Mouse (Mus musculus) MEL (cell line): ENCODE data around the gene Ddn. TPM values are rescaled to one million over a fixed set of nuclear protein-coding genes. Genes with fewer than 3 reads are reported as not detected.

Source experiments
- DNase-seq: peaks from one replicate; pipeline ENCODE4 v3.0.0; 2011; ENCODE audit warnings: low read depth, low spot score
- H3K27ac ChIP-seq: 2 replicates; pipeline ENCODE4 v1.5.1; 2012; ENCODE audit warnings: low read depth, mild to moderate bottlenecking, control low read depth, low read length, moderate library complexity; ENCODE audit not compliant: control insufficient read depth
- H3K27me3 ChIP-seq, 2 experiments: fragments of 150-350 bp in 1 of 2; sonication (generic) in 1 of 2; 2 replicates each; pipeline ENCODE4 v1.6.1; 2012; ENCODE audit warnings: low read length in 2 of 2, mild to moderate bottlenecking in 2 of 2, improper control_type of control experiment in 1 of 2, moderate library complexity in 1 of 2; ENCODE audit not compliant: insufficient read depth in 2 of 2, control insufficient read depth in 1 of 2
- H3K36me3 ChIP-seq, 2 experiments: 2 replicates each; pipeline ENCODE4 v1.6.1; 2012 to 2014; ENCODE audit warnings: low read length in 2 of 2, improper control_type of control experiment in 1 of 2, inconsistent platforms in 1 of 2, mild to moderate bottlenecking in 1 of 2; ENCODE audit not compliant: insufficient read depth in 2 of 2, control insufficient read depth in 1 of 2
- H3K4me1 ChIP-seq, 2 experiments: fragments of 150-350 bp in 1 of 2; sonication (generic) in 1 of 2; 2 replicates each; pipeline ENCODE4 v1.6.1; 2012; ENCODE audit warnings: low read length in 2 of 2, improper control_type of control experiment in 1 of 2, mild to moderate bottlenecking in 1 of 2; ENCODE audit not compliant: insufficient read depth in 2 of 2, control insufficient read depth in 1 of 2
- H3K4me3 ChIP-seq, 2 experiments: fragments of 150-350 bp in 1 of 2; sonication (generic) in 1 of 2; 2 replicates each; pipeline ENCODE4 v1.5.1; 2012; ENCODE audit warnings: low read depth in 2 of 2, low read length in 2 of 2, mild to moderate bottlenecking in 2 of 2, moderate library complexity in 2 of 2, control low read depth in 1 of 2, improper control_type of control experiment in 1 of 2; ENCODE audit not compliant: control insufficient read depth in 1 of 2, insufficient read depth in 1 of 2
- H3K79me2 ChIP-seq: 2 replicates; pipeline ENCODE4 v1.6.1; 2012; ENCODE audit warnings: mild to moderate bottlenecking, low read length, moderate library complexity; ENCODE audit not compliant: control insufficient read depth, poor library complexity, insufficient read depth
- H3K9ac ChIP-seq: 2 replicates; pipeline ENCODE4 v1.6.1; 2012; ENCODE audit warnings: low read depth, mild to moderate bottlenecking, control low read depth, low read length, moderate library complexity; ENCODE audit not compliant: control insufficient read depth, poor library complexity, severe bottlenecking
- H3K9me3 ChIP-seq: fragments of 150-350 bp; sonication (generic); replicated peaks from 2 replicates; pipeline ENCODE4 v1.6.1; 2012; ENCODE audit warnings: mild to moderate bottlenecking, low read length, improper control_type of control experiment, moderate library complexity; ENCODE audit not compliant: insufficient read depth
- BHLHE40 ChIP-seq: IDR thresholded peaks from 2 replicates; pipeline ENCODE4 v1.6.1; 2012; ENCODE audit warnings: low read depth, mild to moderate bottlenecking, inconsistent platforms, low read length, improper control_type of control experiment, borderline replicate concordance
- CHD1 ChIP-seq: IDR thresholded peaks from 2 replicates; pipeline ENCODE4 v1.6.1; 2012; ENCODE audit warnings: low read depth, mild to moderate bottlenecking, inconsistent platforms, low read length, improper control_type of control experiment
- CHD2 ChIP-seq: IDR thresholded peaks from 2 replicates; pipeline ENCODE4 v1.6.1; 2011; ENCODE audit warnings: low read length, improper control_type of control experiment
- CTCF ChIP-seq, 3 experiments: IDR thresholded peaks in 2 of 3; conservative IDR thresholded peaks in 1 of 3; 2 replicates each; pipeline ENCODE4 v1.5.1; 2011 to 2012; ENCODE audit warnings: low read length in 3 of 3, low read depth in 2 of 3, mild to moderate bottlenecking in 2 of 3, improper control_type of control experiment in 1 of 3, inconsistent platforms in 1 of 3, mixed read lengths in 1 of 3, moderate library complexity in 1 of 3; ENCODE audit not compliant: control insufficient read depth in 1 of 3, insufficient read depth in 1 of 3, poor library complexity in 1 of 3, severe bottlenecking in 1 of 3
- E2F4 ChIP-seq: IDR thresholded peaks from 2 replicates; pipeline ENCODE4 v1.6.1; 2011; ENCODE audit warnings: low read depth, low read length, improper control_type of control experiment, borderline replicate concordance
- ELF1 ChIP-seq: IDR thresholded peaks from 2 replicates; pipeline ENCODE4 v1.6.1; 2014; ENCODE audit warnings: low read depth, mild to moderate bottlenecking, inconsistent platforms, low read length, improper control_type of control experiment, moderate library complexity
- EP300 ChIP-seq, 2 experiments: IDR thresholded peaks; 2 replicates each; pipeline ENCODE4 v1.6.1; 2011; ENCODE audit warnings: improper control_type of control experiment in 2 of 2, low read length in 2 of 2, low read depth in 1 of 2, mild to moderate bottlenecking in 1 of 2
- ETS1 ChIP-seq: IDR thresholded peaks from 2 replicates; pipeline ENCODE4 v1.6.1; 2012; ENCODE audit warnings: low read depth, mild to moderate bottlenecking, inconsistent platforms, low read length, improper control_type of control experiment, moderate library complexity
- GABPA ChIP-seq: IDR thresholded peaks from 2 replicates; pipeline ENCODE4 v1.6.1; 2012; ENCODE audit warnings: low read depth, mild to moderate bottlenecking, inconsistent platforms, low read length, improper control_type of control experiment, moderate library complexity
- GATA1 ChIP-seq: IDR thresholded peaks from 2 replicates; pipeline ENCODE4 v1.6.1; 2011; ENCODE audit warnings: low read depth, low read length, improper control_type of control experiment
- HCFC1 ChIP-seq: IDR thresholded peaks from 2 replicates; pipeline ENCODE4 v1.6.1; 2012; ENCODE audit warnings: low read depth, mild to moderate bottlenecking, inconsistent platforms, low read length, improper control_type of control experiment, moderate library complexity
- JUND ChIP-seq: IDR thresholded peaks from 2 replicates; pipeline ENCODE4 v1.6.1; 2011; ENCODE audit warnings: low read depth, mild to moderate bottlenecking, improper control_type of control experiment, low read length
- MAFK ChIP-seq: IDR thresholded peaks from 2 replicates; pipeline ENCODE4 v1.6.1; 2011; ENCODE audit warnings: low read depth, mild to moderate bottlenecking, low read length, improper control_type of control experiment, borderline replicate concordance
- MAZ ChIP-seq: IDR thresholded peaks from 2 replicates; pipeline ENCODE4 v1.6.1; 2012; ENCODE audit warnings: low read depth, mild to moderate bottlenecking, inconsistent platforms, low read length, improper control_type of control experiment
- MEF2A ChIP-seq: IDR thresholded peaks from 2 replicates; pipeline ENCODE4 v1.6.1; 2014; ENCODE audit warnings: low read depth, mild to moderate bottlenecking, inconsistent platforms, low read length, improper control_type of control experiment; ENCODE audit not compliant: poor library complexity, insufficient replicate concordance, severe bottlenecking; ENCODE audit errors: extremely low read depth
- MXI1 ChIP-seq: IDR thresholded peaks from 2 replicates; pipeline ENCODE4 v1.6.1; 2011; ENCODE audit warnings: mild to moderate bottlenecking, low read depth, low read length, improper control_type of control experiment
- MYB ChIP-seq: IDR thresholded peaks from 2 replicates; pipeline ENCODE4 v1.6.1; 2011; ENCODE audit warnings: mild to moderate bottlenecking, low read depth, low read length, improper control_type of control experiment
- MYC ChIP-seq: IDR thresholded peaks from 2 replicates; pipeline ENCODE4 v1.6.1; 2011; ENCODE audit warnings: low read depth, mild to moderate bottlenecking, low read length, improper control_type of control experiment, moderate library complexity
- NELFE ChIP-seq: IDR thresholded peaks from 2 replicates; pipeline ENCODE4 v1.6.1; 2011; ENCODE audit warnings: low read depth, low read length, improper control_type of control experiment
- NRF1 ChIP-seq: IDR thresholded peaks from 2 replicates; pipeline ENCODE4 v1.6.1; 2014; ENCODE audit warnings: low read depth, mild to moderate bottlenecking, inconsistent platforms, low read length, improper control_type of control experiment, moderate library complexity; ENCODE audit not compliant: poor library complexity, insufficient read depth, severe bottlenecking
- POLR2AphosphoS5 ChIP-seq: IDR thresholded peaks from 2 replicates; pipeline ENCODE4 v1.6.1; 2012; ENCODE audit warnings: low read depth, borderline replicate concordance, mild to moderate bottlenecking, inconsistent platforms, low read length, moderate library complexity, mixed read lengths
- RAD21 ChIP-seq: IDR thresholded peaks from 2 replicates; pipeline ENCODE4 v1.6.1; 2011; ENCODE audit warnings: mild to moderate bottlenecking, low read depth, low read length, improper control_type of control experiment
- RCOR1 ChIP-seq: IDR thresholded peaks from 2 replicates; pipeline ENCODE4 v1.6.1; 2012; ENCODE audit warnings: low read depth, mild to moderate bottlenecking, inconsistent platforms, low read length, improper control_type of control experiment
- SIN3A ChIP-seq: IDR thresholded peaks from 2 replicates; pipeline ENCODE4 v1.6.1; 2012; ENCODE audit warnings: low read length, improper control_type of control experiment, inconsistent platforms
- SMC3 ChIP-seq: IDR thresholded peaks from 2 replicates; pipeline ENCODE4 v1.6.1; 2011; ENCODE audit warnings: low read depth, low read length, improper control_type of control experiment
- TAL1 ChIP-seq: IDR thresholded peaks from 2 replicates; pipeline ENCODE4 v1.6.1; 2012; ENCODE audit warnings: mild to moderate bottlenecking, inconsistent platforms, low read length, moderate library complexity, mixed read lengths
- TBP ChIP-seq: IDR thresholded peaks from 2 replicates; pipeline ENCODE4 v1.8.0; 2011; ENCODE audit warnings: low read depth, low read length, improper control_type of control experiment
- TCF12 ChIP-seq: IDR thresholded peaks from 2 replicates; pipeline ENCODE4 v1.6.1; 2014; ENCODE audit warnings: low read depth, mild to moderate bottlenecking, inconsistent platforms, low read length, improper control_type of control experiment, moderate library complexity
- UBTF ChIP-seq: IDR thresholded peaks from 2 replicates; pipeline ENCODE4 v1.6.1; 2012; ENCODE audit warnings: low read depth, mild to moderate bottlenecking, inconsistent platforms, low read length, improper control_type of control experiment, moderate library complexity, borderline replicate concordance; ENCODE audit not compliant: insufficient read depth
- USF1 ChIP-seq: IDR thresholded peaks from 2 replicates; pipeline ENCODE4 v1.6.1; 2014; ENCODE audit warnings: low read depth, mild to moderate bottlenecking, inconsistent platforms, low read length, improper control_type of control experiment, moderate library complexity
- USF2 ChIP-seq, 2 experiments: IDR thresholded peaks; 2 replicates each; pipeline ENCODE4 v1.6.1; 2011 to 2012; ENCODE audit warnings: improper control_type of control experiment in 2 of 2, low read length in 2 of 2, borderline replicate concordance in 1 of 2, inconsistent platforms in 1 of 2, low read depth in 1 of 2, mild to moderate bottlenecking in 1 of 2; ENCODE audit not compliant: insufficient read depth in 1 of 2
- ZKSCAN1 ChIP-seq: IDR thresholded peaks from 2 replicates; pipeline ENCODE4 v1.6.1; 2012; ENCODE audit warnings: low read depth, mild to moderate bottlenecking, inconsistent platforms, low read length, improper control_type of control experiment, moderate library complexity
- ZMIZ1 ChIP-seq: IDR thresholded peaks from 2 replicates; pipeline ENCODE4 v1.6.1; 2012; ENCODE audit warnings: low read depth, mild to moderate bottlenecking, inconsistent platforms, low read length, improper control_type of control experiment, moderate library complexity
- ZNF384 ChIP-seq: IDR thresholded peaks from 2 replicates; pipeline ENCODE4 v1.6.1; 2012; ENCODE audit warnings: low read depth, mild to moderate bottlenecking, inconsistent platforms, low read length, improper control_type of control experiment
- polyA plus RNA-seq, 2 experiments: library from polyadenylated mRNA; stranded (reverse) in 1 of 2; unstranded in 1 of 2; fragments of >175 nt in 1 of 2; fragments of >200 nt in 1 of 2; gene quantifications; 2 replicates each; pipeline versions ENCODE4 v1.2.1 to v1.2.4; 2012; ENCODE audit warnings: low replicate concordance in 2 of 2, low read depth in 1 of 2; ENCODE audit not compliant: insufficient read length in 2 of 2, insufficient read depth in 1 of 2, missing spikeins in 1 of 2
- total RNA-seq: library from RNA; depleted of rRNA; stranded (reverse); fragments of 300-350 nt; gene quantifications from 2 replicates; pipeline ENCODE4 v1.2.3, GENCODE M21; 2012

Gene Ddn
- total and polyA plus RNA-seq, 3 experiments = 4.0 to 4.2 TPM; not detected in 1

DNA sequence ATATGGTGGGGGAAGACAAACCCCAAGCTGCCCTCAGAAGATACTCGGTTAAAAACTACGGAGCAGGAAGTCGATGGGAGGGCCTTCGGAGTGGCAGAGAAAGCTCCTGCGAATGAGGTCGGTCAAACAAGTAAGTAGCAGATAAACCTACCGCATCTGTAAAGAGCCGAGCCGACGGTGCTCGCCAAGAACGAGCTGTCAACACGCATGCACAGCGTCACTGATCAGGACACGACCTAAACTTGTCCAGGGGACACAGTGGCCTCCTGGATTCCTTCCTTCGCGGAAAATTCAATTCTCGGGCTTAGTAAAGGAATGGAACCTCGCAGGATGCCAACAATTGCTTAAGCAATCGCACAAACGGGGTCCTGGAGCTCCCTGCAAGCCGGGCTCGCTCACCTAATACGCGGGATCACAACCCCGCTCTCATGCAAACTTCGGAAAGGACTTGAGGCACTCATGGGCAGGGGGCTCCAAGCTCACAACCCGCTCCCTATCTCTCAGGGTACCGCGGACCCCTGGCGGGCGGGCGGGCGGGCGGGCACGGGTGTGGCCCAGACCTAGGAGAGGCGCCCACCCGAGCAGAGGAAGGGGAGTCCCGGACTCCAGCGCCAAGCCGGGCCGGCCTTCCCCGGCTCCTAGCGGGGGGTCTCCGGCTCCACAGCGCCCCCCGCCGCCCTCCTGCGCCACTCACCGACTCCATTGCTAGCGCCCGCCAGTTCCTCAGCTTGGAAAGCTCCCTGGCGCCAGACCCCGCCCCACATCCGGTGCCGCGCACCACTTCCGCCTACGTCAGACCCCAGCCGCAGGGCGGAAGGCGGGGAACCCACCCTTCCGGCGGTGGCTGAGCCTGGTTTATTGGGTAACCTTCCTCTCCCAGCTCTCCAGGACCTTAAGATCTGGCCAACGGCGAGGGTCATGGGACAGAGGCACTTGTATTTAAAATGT, 21.7 kb upstream of the Ddn start, which contains the start of gene Prkag1:
Prkag1 (minus strand) TSS at position 786 of the 948 bp plus-strand sequence.
- peak; percentile 99 for DNase-seq
- Histone ChIP-seq H3K27me3 (no peaks in the 10 kb centered on the region), H3K36me3 (peaks cover 0 to 25% of the 10 kb centered on the region in 2 experiments; a peak in 2 of 4 replicates), H3K4me1 (peaks cover 15 to 26% of the 10 kb centered on the region in 2 experiments), H3K27ac (peak within 1 kb of the TSS; percentile 97), H3K4me3 (peak within 1 kb of the TSS; percentile 75 to 85), H3K9ac (peak within 1 kb of the TSS; percentile 82), H3K79me2 (peaks cover 27% of the 10 kb centered on the region), H3K9me3 (no peaks in the 10 kb centered on the region)
- TF ChIP-seq EP300 (IDR thresholded peaks at IDR 0.05; ENCODE audit: low read depth in 1 of 2, low read length in 2 of 2) = peak in 1 of 2 experiments; percentile 53; a peak in 2 of 4 replicates
- TF ChIP-seq UBTF = no peak
- peak; percentile 98 for TF ChIP-seq NELFE
- no peak for TF ChIP-seq USF1
- no peak for TF ChIP-seq RAD21
- no peak for TF ChIP-seq MAFK
- no peak for TF ChIP-seq CHD1
- TF ChIP-seq SIN3A = peak; percentile 85
- TF ChIP-seq MAZ = peak; percentile 96
- peak; percentile 70 for TF ChIP-seq GATA1
- TF ChIP-seq E2F4 = peak; percentile 74; the same call in 1 of the 2 replicates
- TF ChIP-seq TCF12 = peak; percentile 83
- TF ChIP-seq ELF1 = peak; percentile 99
- TF ChIP-seq ZNF384 = no peak; the same call in 1 of the 2 replicates
- TF ChIP-seq ETS1 = peak; percentile 79
- TF ChIP-seq TAL1 = peak; percentile 57
- TF ChIP-seq RCOR1 = peak; percentile 58
- peak; percentile 99 for TF ChIP-seq ZMIZ1
- TF ChIP-seq NRF1 = peak; percentile 64
- no peak for TF ChIP-seq CHD2
- TF ChIP-seq GABPA = no peak
- 0 out of 2 replicates have a peak, but pooled peaks have one; percentile 71 for TF ChIP-seq POLR2AphosphoS5
- peak in 2 of 3 experiments; percentile 73 to 88; a peak in 5 of 6 replicates for TF ChIP-seq CTCF (IDR thresholded peaks at IDR 0.05 in 2 of 3, conservative IDR thresholded peaks at IDR 0.05 in 1 of 3; ENCODE audit: control insufficient read depth in 1 of 3, insufficient read depth in 1 of 3, low read depth in 2 of 3, low read length in 3 of 3, poor library complexity in 1 of 3, severe bottlenecking in 1 of 3)
- no peak for TF ChIP-seq ZKSCAN1
- peak; percentile 94 for TF ChIP-seq TBP
- peak; percentile 89 for TF ChIP-seq HCFC1
- peak; percentile 90 for TF ChIP-seq MXI1
- TF ChIP-seq SMC3 = no peak
- peak; percentile 56; the same call in 1 of the 2 replicates for TF ChIP-seq MYC
- TF ChIP-seq MYB = no peak
- TF ChIP-seq JUND = no peak
- TF ChIP-seq MEF2A = no peak
- no peak for TF ChIP-seq USF2 (IDR thresholded peaks at IDR 0.05; ENCODE audit: borderline replicate concordance in 1 of 2, insufficient read depth in 1 of 2, low read depth in 1 of 2, low read length in 2 of 2)
- TF ChIP-seq BHLHE40 = no peak
